Mouse (Mus musculus) left cerebral cortex, adult 18-20 months (tissue): ENCODE results near the gene Gm20219. TPM values are rescaled to one million over a fixed set of nuclear protein-coding genes. Genes with fewer than 3 reads are reported as not detected.
A peak's percentile ranks its signal among the peaks of the same experiment; 100 is the strongest.
"Not testable (repeated sequence)": the region's sequence is repeated elsewhere in the genome, so short reads cannot be mapped to it uniquely, and the experiment has no call there.

Source experiments
- DNase-seq, 2 experiments: peaks; one replicate each; pipeline ENCODE4 v3.0.0; 2021 to 2022; ENCODE audit warnings: low spot score in 2 of 2, mixed read lengths in 1 of 2
- total RNA-seq, 2 experiments: library from RNA; stranded (reverse); gene quantifications; 2 replicates each; pipeline ENCODE4 v1.2.3; 2021

Gene Gm20219
- total RNA-seq, 2 experiments from 2014 or later = 2.7 to 3.2 TPM

- DNase-seq = no peak
These were observed 39.3 kb downstream of the Gm20219 start for GRCm38 (mm10) chr17:56514916-56515315.

- DNase-seq = no peak
These were observed 39.9 kb downstream of the Gm20219 start for GRCm38 (mm10) chr17:56514330-56514729.

GRCm38 (mm10) chr17:56512310-56512709, 41.9 kb downstream of the Gm20219 start, which contains the start of gene Znrf4:
Gene Znrf4, minus strand, starts transcription at chr17:56512431.
- DNase-seq = no peak

GRCm38 (mm10) chr17:56511707-56512090, 42.5 kb downstream of the Gm20219 start:
- DNase-seq = no peak

DNA sequence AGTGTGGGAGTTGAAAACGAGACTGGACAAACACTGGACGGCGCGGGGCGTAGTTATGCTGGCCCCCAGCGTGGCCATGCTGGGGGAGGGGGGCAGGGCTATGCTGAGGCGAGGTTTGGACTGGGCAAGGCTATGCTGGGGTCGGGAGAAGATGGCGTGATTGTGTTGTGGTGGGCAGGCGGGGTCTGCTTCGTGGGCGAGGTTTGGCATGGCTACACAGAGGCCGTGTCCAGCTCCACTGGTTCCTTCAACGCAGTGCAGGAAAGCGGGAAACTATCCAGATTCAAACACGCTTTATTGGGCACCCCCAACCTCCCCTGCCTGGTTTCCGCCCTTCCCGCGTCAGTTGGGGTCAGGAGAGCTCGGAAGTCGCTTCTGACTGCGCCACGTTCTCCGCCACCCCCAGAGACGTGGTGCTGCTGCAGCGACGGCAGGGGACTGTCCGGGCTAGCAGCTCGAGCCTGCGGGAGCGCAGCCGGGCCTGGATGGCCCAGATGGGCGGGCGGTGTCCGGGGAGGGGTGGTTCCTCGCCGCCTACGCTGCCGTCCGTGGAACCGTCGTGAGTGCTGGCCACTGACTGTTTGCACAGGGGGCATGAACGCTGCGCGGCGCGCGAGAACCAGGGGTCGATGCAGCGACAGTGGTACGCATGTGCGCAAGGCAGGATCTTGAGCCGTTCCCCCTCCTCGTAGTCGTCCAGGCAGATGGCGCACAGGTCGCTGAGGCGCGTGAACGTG, 43.0 kb downstream of the Gm20219 start:
- DNase-seq = no peak

DNA sequence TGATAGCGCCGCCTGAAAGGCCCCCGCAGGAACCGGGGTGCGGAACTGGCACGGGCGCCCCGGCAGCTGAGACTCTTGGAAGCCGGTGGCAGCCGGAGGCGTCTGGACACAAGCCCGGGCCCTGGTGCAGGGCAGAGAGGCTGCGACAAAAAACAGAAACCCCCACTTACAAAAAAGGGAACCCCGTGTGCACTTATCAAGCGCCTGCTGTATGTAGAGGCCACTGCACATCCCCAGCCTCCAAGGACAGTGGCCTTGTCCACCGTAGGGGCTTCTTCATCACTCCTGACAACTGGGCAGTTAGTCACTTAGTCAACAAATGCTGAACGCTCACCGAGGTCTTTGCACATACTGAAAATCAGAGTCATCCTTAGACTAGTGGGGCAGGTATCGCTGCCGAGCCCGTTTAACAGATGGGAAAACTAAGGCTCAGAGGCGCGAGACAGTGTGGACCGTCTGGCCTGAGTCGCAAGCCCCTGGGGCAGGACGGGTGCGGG, 43.7 kb downstream of the Gm20219 start:
- DNase-seq = peak; percentile 45 to 49

- DNase-seq = no peak
These were observed 44.3 kb downstream of the Gm20219 start for GRCm38 (mm10) chr17:56509707-56510472.

GRCm38 (mm10) chr17:56509021-56509640, 45.1 kb downstream of the Gm20219 start:
- DNase-seq = no peak

GRCm38 (mm10) chr17:56507161-56508068, 46.8 kb downstream of the Gm20219 start:
- peak; percentile 94 to 97 for DNase-seq

DNA sequence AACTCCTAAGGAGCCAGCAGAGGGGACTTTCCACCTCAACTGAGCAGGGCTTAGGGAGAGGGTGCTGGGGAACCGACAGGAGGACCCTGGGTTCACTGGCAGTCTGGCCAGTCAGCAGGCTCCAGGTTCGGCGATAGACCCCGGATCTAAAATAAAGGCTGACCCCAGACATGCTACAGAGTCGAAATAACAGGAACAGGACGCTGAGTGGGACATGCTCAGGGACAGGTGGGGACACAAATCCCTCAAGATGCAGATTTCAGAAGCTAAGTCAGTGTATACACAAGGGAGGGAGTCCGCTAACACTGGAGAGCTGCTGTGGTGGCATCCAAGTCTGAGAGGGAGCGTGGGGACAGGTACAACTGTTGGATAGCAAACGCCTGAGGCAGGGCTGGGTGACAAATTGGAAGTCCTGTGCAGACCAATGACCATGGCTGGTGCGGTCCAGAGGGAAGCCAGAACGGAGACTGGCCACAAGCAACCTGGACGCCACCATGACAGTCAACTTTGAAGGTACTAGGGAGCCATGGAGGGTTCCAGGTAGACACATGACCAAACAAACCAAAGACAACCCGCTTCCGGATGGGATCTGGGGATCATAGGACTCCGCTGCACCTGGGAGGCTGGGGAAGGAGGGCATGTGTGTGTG, 47.6 kb downstream of the Gm20219 start:
- no peak for DNase-seq

DNA sequence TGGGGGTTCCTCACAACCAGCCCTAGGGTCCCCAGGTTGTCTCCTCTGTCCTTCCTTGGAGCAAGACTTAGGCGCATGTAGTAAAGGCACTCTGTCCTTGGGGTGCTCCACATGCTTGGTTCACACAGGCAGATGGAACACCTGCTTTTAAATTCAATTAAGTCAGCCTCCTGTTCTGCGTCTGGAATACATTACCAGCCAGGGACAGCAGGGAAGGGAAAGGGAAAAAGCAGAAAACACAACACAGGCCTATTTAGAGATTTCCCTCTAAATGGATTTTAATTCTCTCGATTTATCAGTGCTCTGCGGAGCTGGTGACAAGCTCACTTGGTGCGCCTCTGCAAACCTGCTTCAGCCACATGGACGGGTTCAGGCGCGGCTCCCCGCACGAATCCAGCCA, 48.8 kb downstream of the Gm20219 start:
- DNase-seq = no peak

- peak; percentile 64 to 76 for DNase-seq
These were observed 51.7 kb downstream of the Gm20219 start for GRCm38 (mm10) chr17:56502526-56502925.

DNA sequence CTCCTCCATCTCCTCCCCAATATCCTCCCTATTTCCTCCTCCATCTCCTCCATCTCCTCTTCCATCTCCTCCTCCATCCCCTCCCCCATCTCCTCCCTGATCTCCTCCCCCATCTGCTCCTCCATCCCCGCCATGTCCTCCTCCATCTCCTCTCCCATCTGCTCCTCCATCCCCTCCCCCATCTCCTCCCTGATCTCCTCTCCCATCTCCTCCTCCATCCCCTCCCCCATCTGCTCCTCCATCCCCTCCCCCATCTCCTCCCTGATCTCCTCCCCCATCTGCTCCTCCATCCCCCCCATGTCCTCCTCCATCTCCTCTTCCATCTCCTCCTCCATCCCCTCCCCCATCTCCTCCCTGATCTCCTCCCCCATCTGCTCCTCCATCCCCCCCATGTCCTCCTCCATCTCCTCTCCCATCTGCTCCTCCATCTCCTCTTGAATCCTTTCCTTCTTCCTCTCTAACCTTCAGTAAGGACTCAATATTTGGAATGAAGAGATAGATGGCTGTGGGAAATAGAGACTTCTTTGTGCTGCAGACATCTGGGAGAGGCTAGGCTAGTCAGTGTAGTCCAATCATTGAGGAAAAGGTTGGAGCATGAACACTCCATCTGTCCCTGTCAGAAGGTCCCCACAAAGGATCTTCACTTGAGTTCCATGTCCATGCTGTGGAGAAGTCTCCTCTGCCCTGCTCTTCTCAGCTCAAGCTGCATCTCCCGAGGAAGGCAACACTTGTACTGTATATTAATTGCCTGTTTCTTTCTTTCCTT, 52.4 kb downstream of the Gm20219 start:
- DNase-seq = not testable (repeated sequence)

Other genes with a start within 250 kb of the Gm20219 start
- 10 to 100 TPM; 59.1 to 64.7 TPM for gene Kdm4b, start 228.3 kb downstream of the Gm20219 start, total RNA-seq
- 100 to 1,000 TPM; 588 to 594 TPM for gene Ptprs, start 77.9 kb downstream of the Gm20219 start, total RNA-seq
- not detected for gene Znrf4, start 42.0 kb downstream of the Gm20219 start, total RNA-seq
- gene Safb2, start 30.2 kb upstream of the Gm20219 start, total RNA-seq = 100 to 1,000 TPM; 104 to 120 TPM
- 100 to 1,000 TPM; 158 to 159 TPM for gene Safb, start 30.4 kb upstream of the Gm20219 start, total RNA-seq
- gene 2410015M20Rik, start 55.4 kb upstream of the Gm20219 start, total RNA-seq = 100 to 1,000 TPM; 139 to 143 TPM
- 100 to 1,000 TPM; 405 to 414 TPM for gene Rpl36, start 59.0 kb upstream of the Gm20219 start, total RNA-seq
- gene Lonp1, start 72.5 kb upstream of the Gm20219 start, total RNA-seq = 10 to 100 TPM; 57.1 to 60.6 TPM
- under 1 TPM; 0.84 TPM for gene Catsperd, start 73.8 kb upstream of the Gm20219 start, total RNA-seq
- 10 to 100 TPM; 89.7 to 91.2 TPM for gene Ranbp3, start 118.9 kb upstream of the Gm20219 start, total RNA-seq
- 100 to 1,000 TPM; 218 to 234 TPM for gene Ndufa11, start 163.4 kb upstream of the Gm20219 start, total RNA-seq
- gene Vmac, start 163.6 kb upstream of the Gm20219 start, total RNA-seq = 10 to 100 TPM in 1 of 2 experiments, 1 to 10 TPM in 1; 9.6 to 13.5 TPM
- 1 to 10 TPM; 3.4 to 4.7 TPM for gene Nrtn, start 203.1 kb upstream of the Gm20219 start, total RNA-seq
- gene Dus3l, start 210.4 kb upstream of the Gm20219 start, total RNA-seq = 10 to 100 TPM; 61.8 to 63.0 TPM
- gene Prr22, start 215.9 kb upstream of the Gm20219 start, total RNA-seq = 1 to 10 TPM in 1 of 2 experiments, under 1 TPM in 1; 0.88 to 1.1 TPM